Mouse (Mus musculus) embryonic facial prominence, embryonic 14.5 days (tissue): Measurements from ENCODE around the gene Spata31d1c. TPM values are rescaled to one million over a fixed set of nuclear protein-coding genes. Genes with fewer than 3 reads are reported as not detected.

Experiments used
- ATAC-seq: fragments of 200-750 bp; cut with Nextera tagmentation; 2 replicates; pipeline ENCODE4 v1.8.0; 2017; ENCODE audit warnings: low read depth, moderate number of reproducible peaks, moderate TSS enrichment
- DNase-seq: peaks from one replicate; pipeline ENCODE4 v3.0.0-alpha.2; 2015; ENCODE audit warnings: low spot score
- H3K27ac ChIP-seq: fragments of 300-500 bp; sonication (generic); replicated peaks from 2 replicates; pipeline ENCODE4 v1.5.1; 2014; ENCODE audit warnings: low read depth, mild to moderate bottlenecking, low read length, moderate library complexity
- H3K27me3 ChIP-seq: fragments of 300-500 bp; sonication (generic); replicated peaks from 2 replicates; pipeline ENCODE4 v1.6.1; 2014; ENCODE audit warnings: low read length; ENCODE audit not compliant: control insufficient read depth, insufficient read depth
- H3K36me3 ChIP-seq: fragments of 300-500 bp; sonication (generic); 2 replicates; pipeline ENCODE4 v1.6.1; 2014; ENCODE audit warnings: low read length, mixed read lengths; ENCODE audit not compliant: control insufficient read depth, insufficient read depth
- H3K4me1 ChIP-seq: fragments of 300-500 bp; sonication (generic); 2 replicates; pipeline ENCODE4 v1.6.1; 2014; ENCODE audit warnings: antibody characterized with exemption, low read length; ENCODE audit not compliant: control insufficient read depth, insufficient read depth
- H3K4me2 ChIP-seq: fragments of 300-500 bp; sonication (generic); 2 replicates; pipeline ENCODE4 v1.6.1; 2014; ENCODE audit warnings: low read depth, mild to moderate bottlenecking, low read length, moderate library complexity, mixed read lengths
- H3K4me3 ChIP-seq: fragments of 300-500 bp; sonication (generic); 2 replicates; pipeline ENCODE4 v1.5.1; 2014; ENCODE audit warnings: low read depth, mild to moderate bottlenecking, low read length
- H3K9ac ChIP-seq: fragments of 300-500 bp; sonication (generic); 2 replicates; pipeline ENCODE4 v1.6.1; 2014; ENCODE audit warnings: low read depth, mild to moderate bottlenecking, low read length, moderate library complexity, mixed read lengths
- H3K9me3 ChIP-seq: fragments of 300-500 bp; sonication (generic); 2 replicates; pipeline ENCODE4 v1.6.1; 2016; ENCODE audit warnings: low read length; ENCODE audit not compliant: control insufficient read depth
- WGBS: fragments of 180-500 bp; shearing (Covaris S2); extraction: QIAGEN DNeasy Blood & Tissue Kit; methylation state at CpG from one replicate; pipeline ENCODE4 v1.1.7; 2014; 5-methylcytosine and 5-hydroxymethylcytosine counted together
- polyA plus RNA-seq: library from polyadenylated mRNA; unstranded; fragments of >200 nt; fragmentation: Nextera tagmentation; extraction: Ambion mirVana; gene quantifications from 2 replicates; pipeline ENCODE4 v1.2.1, GENCODE M21; 2014

Gene Spata31d1c
- not detected in 2 replicates for polyA plus RNA-seq

DNA sequence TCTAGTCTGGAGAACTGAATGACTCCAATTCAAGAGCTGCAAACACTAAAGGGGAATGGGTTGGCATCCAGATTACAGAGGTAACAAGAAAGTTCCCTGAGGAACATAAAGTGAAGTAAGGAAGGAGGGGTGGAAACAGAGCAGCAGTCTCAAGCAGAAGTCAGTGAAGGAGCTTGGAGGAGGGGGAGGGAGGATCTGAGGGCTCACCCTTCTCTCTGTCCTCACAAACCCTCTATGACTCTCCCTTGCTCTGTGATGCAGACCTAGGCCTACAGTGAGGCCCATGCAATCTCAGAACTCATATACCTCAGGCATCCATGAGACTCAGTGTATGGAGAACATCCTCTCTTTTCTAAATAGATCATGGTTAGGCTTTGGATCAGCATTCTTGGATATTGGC is at the start of gene Spata31d1c:
Spata31d1c (plus strand) TSS at position 301 of the 400 bp plus-strand sequence.
- Histone ChIP-seq H3K27me3 (no peaks in the 10 kb centered on the region), H3K4me1 (no peaks in the 10 kb centered on the region), H3K27ac (no peak within 1 kb of the TSS), H3K9me3 (no peaks in the 10 kb centered on the region), H3K9ac (no peak within 1 kb of the TSS), H3K4me2 (no peak within 1 kb of the TSS), H3K36me3 (no peaks in the 10 kb centered on the region), H3K4me3 (no peak within 1 kb of the TSS)
- ATAC-seq (no peak), DNase-seq (no peak)

DNA sequence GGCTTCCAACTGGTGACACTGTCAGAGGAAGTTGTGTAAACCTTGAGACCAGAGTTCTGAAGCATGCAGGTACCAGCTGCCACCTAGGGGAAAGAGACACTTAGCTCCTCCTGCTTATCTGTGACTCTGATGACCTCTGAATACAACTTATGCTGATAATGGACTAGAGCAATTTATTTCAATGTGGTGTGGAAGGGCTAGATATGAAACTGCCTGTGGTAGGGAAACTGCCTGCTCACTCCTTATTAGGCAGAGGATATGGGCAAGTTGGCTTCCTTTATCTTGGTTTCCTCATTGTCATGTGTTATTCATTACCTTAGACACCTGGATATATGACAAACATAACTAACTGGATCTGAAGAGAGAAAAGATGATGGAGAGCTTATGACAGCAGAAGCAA is 44.0 kb upstream of the Spata31d1c start:
- Histone ChIP-seq H3K27ac (no peak overlapping the region), H3K9ac (no peak overlapping the region), H3K27me3 (no peaks in the 10 kb centered on the region), H3K4me2 (no peak overlapping the region), H3K4me3 (no peak overlapping the region), H3K9me3 (no peaks in the 10 kb centered on the region), H3K36me3 (no peaks in the 10 kb centered on the region), H3K4me1 (no peaks in the 10 kb centered on the region)
- ATAC-seq (no peak), DNase-seq (no peak)

DNA sequence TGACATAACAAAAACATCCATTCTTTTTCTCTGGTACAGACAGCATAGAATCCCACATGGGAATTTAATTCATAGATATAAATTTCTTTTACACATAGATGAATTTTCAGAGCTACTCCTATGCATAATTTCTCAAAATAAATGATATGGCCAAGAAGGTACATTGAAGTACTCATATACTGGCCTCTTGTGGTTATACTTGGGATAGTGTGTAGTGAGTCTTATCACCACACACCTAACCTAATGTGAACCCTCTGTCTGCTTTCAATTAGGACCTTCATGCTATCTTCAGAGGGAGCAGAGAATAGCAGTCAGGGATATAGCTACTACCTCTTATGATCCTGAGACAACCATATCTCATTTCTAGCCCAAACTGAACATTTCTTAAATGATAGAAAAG is 27.4 kb upstream of the Spata31d1c start:
- DNase-seq = no peak
- Histone ChIP-seq H3K9me3 (no peaks in the 10 kb centered on the region), H3K4me1 (no peaks in the 10 kb centered on the region), H3K9ac (no peak overlapping the region), H3K4me3 (no peak overlapping the region), H3K27me3 (no peaks in the 10 kb centered on the region), H3K36me3 (no peaks in the 10 kb centered on the region), H3K27ac (no peak overlapping the region), H3K4me2 (no peak overlapping the region)
- no peak for ATAC-seq

DNA sequence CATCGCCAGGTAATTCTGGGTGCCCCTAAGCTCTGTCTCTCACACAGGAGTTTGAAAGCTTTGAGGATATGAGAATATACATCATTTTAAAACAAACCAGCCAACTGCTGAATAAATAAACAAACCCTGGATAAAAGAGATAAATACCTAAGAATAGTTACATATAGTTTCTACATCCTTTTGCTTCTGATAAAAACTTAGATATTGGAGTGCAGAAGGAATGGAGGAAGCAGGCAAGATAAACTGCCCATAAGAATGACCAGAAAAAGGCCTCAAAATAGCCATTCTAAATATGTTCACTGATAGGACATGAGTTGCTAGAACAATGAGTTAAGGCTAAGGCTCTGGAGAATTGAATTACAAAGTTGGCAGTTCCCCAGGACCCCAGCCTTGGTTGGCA is 26.1 kb upstream of the Spata31d1c start:
- no peak for ATAC-seq
- 81% methylated on average over 1 of the region's 1 CpGs for WGBS
- Histone ChIP-seq H3K4me3 (no peak overlapping the region), H3K4me1 (no peaks in the 10 kb centered on the region), H3K27ac (no peak overlapping the region), H3K36me3 (no peaks in the 10 kb centered on the region), H3K4me2 (no peak overlapping the region), H3K27me3 (no peaks in the 10 kb centered on the region), H3K9me3 (no peaks in the 10 kb centered on the region), H3K9ac (no peak overlapping the region)
- DNase-seq = no peak

GRCm38 (mm10) chr13:65007971-65008370 is 24.9 kb upstream of the Spata31d1c start:
- Histone ChIP-seq H3K4me2 (no peak overlapping the region), H3K36me3 (no peaks in the 10 kb centered on the region), H3K4me3 (no peak overlapping the region), H3K27me3 (no peaks in the 10 kb centered on the region), H3K9ac (no peak overlapping the region), H3K27ac (no peak overlapping the region), H3K4me1 (no peaks in the 10 kb centered on the region), H3K9me3 (no peaks in the 10 kb centered on the region)
- ATAC-seq (no peak), DNase-seq (no peak)
- 63% methylated on average over 1 of the region's 1 CpGs for WGBS

DNA sequence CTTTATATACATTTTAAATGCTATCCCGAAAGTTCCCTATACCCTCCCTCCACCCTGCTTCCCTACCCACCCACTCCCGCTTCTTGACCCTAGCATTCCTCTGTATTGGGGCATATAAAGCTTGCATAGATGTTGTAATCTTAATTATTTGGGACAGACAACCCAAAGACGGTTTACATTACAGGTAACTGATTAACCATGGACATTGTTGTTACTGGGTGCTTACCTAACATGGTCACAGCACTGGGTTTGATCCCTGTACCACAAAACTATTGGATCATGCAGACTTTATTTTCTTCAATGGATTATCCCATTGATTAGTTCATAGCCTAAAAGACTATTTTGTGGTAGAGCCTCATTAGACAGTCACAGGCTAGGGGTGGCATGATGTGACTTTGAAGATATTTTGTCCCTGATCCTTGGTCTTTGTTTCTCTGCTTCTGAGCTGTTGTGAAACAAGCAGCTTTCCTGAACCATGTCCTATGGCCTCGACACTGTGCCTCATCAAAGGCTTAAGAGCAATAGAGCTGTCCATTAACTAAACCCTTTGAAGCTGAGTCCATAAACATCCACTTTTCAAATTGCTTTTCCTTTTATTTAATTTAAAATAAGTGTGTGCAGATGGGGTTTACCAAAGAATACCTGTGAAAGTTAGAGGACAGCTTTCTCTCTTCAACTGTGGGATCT is 21.7 kb upstream of the Spata31d1c start:
- ATAC-seq = no peak
- Histone ChIP-seq H3K4me2 (no peak overlapping the region), H3K9ac (no peak overlapping the region), H3K9me3 (no peaks in the 10 kb centered on the region), H3K27me3 (no peaks in the 10 kb centered on the region), H3K36me3 (no peaks in the 10 kb centered on the region), H3K4me1 (no peaks in the 10 kb centered on the region), H3K4me3 (no peak overlapping the region), H3K27ac (no peak overlapping the region)
- WGBS = 68% methylated on average over 4 of the region's 4 CpGs
- DNase-seq = no peak

GRCm38 (mm10) chr13:65035057-65035456 is 2.2 kb downstream of the Spata31d1c start:
- H3K9ac ChIP-seq = no peak overlapping the region
- WGBS = 69% methylated on average over 4 of the region's 4 CpGs
- no peak overlapping the region for H3K4me3 ChIP-seq
- H3K4me1 ChIP-seq = no peaks in the 10 kb centered on the region
- H3K27me3 ChIP-seq = no peaks in the 10 kb centered on the region
- H3K4me2 ChIP-seq = no peak overlapping the region
- H3K36me3 ChIP-seq = no peaks in the 10 kb centered on the region
- H3K27ac ChIP-seq = no peak overlapping the region
- H3K9me3 ChIP-seq = no peaks in the 10 kb centered on the region
- DNase-seq (no peak), ATAC-seq (no peak)

- Histone ChIP-seq H3K27me3 (no peaks in the 10 kb centered on the region), H3K4me1 (no peaks in the 10 kb centered on the region), H3K4me2 (no peak within 1 kb of the TSS), H3K9ac (no peak within 1 kb of the TSS), H3K27ac (no peak within 1 kb of the TSS), H3K36me3 (no peaks in the 10 kb centered on the region), H3K9me3 (no peaks in the 10 kb centered on the region), H3K4me3 (no peak within 1 kb of the TSS)
- 77% methylated on average over 9 of the region's 9 CpGs for WGBS
- no peak for ATAC-seq
- no peak for DNase-seq
Observed at GRCm38 (mm10) chr13:65052660-65053059, 19.8 kb downstream of the Spata31d1c start, which contains the start of gene Prss47. TSS of gene Prss47 (minus strand) at chr13:65052760.

GRCm38 (mm10) chr13:65069969-65070368 is 37.1 kb downstream of the Spata31d1c start:
- ATAC-seq = no peak
- Histone ChIP-seq H3K9me3 (no peaks in the 10 kb centered on the region), H3K4me2 (no peak overlapping the region), H3K9ac (no peak overlapping the region), H3K36me3 (peaks cover 60% of the 10 kb centered on the region), H3K27me3 (no peaks in the 10 kb centered on the region), H3K4me3 (no peak overlapping the region), H3K4me1 (no peaks in the 10 kb centered on the region), H3K27ac (no peak overlapping the region)
- 89% methylated on average over 2 of the region's 2 CpGs for WGBS
- DNase-seq = no peak
